Mouse (Mus musculus) kidney, adult 2 months (tissue): ENCODE data around the gene Lman2. TPM values are rescaled to one million over a fixed set of nuclear protein-coding genes. Genes with fewer than 3 reads are reported as not detected.

Experiments
- DNase-seq: peaks from one replicate; pipeline ENCODE4 v3.0.0; 2021
- H3K27ac ChIP-seq: fragments of 200-500 bp; 2 replicates; pipeline ENCODE4 v1.5.1; 2012; ENCODE audit warnings: low read depth, low read length, control low read depth, inconsistent platforms; ENCODE audit not compliant: insufficient read depth
- H3K27me3 ChIP-seq: fragments of 200-500 bp; replicated peaks from 2 replicates; pipeline ENCODE4 v1.6.1; 2012; ENCODE audit warnings: mild to moderate bottlenecking, moderate library complexity, low read length, inconsistent platforms; ENCODE audit not compliant: control insufficient read depth, insufficient read depth
- H3K36me3 ChIP-seq: fragments of 200-500 bp; 2 replicates; pipeline ENCODE4 v1.6.1; 2012; ENCODE audit warnings: mild to moderate bottlenecking, moderate library complexity, low read length, inconsistent platforms; ENCODE audit not compliant: control insufficient read depth, insufficient read depth
- H3K4me1 ChIP-seq: fragments of 200-500 bp; 2 replicates; pipeline ENCODE4 v1.6.1; 2011; ENCODE audit warnings: low read length; ENCODE audit not compliant: control insufficient read depth, insufficient read depth
- H3K4me3 ChIP-seq: fragments of 200-500 bp; 2 replicates; pipeline ENCODE4 v1.5.1; 2011; ENCODE audit warnings: mild to moderate bottlenecking, low read depth, low read length, control low read depth; ENCODE audit not compliant: insufficient read depth
- CTCF ChIP-seq: fragments of 200-500 bp; conservative IDR thresholded peaks from 2 replicates; pipeline ENCODE4 v1.5.1; 2011; ENCODE audit warnings: low read depth, mild to moderate bottlenecking, control low read depth, low read length, moderate library complexity, mixed read lengths; ENCODE audit not compliant: insufficient read depth, insufficient read length
- POLR2A ChIP-seq: fragments of 200-500 bp; IDR thresholded peaks from one replicate; pipeline ENCODE4 v1.6.1; 2011; ENCODE audit warnings: low read depth, low read length, control low read depth
- WGBS: fragments of 180-500 bp; shearing (Covaris S2); methylation state at CpG from one replicate; pipeline ENCODE4 v1.1.7; 2018; 5-methylcytosine and 5-hydroxymethylcytosine counted together
- polyA plus RNA-seq: library from polyadenylated mRNA; depleted of rRNA; stranded (reverse); fragments of >200 nt; gene quantifications from 2 replicates; pipeline ENCODE4 v1.2.3, GENCODE M21; 2012

The Lman2 gene
- polyA plus RNA-seq, 1 experiment = 114 TPM

DNA sequence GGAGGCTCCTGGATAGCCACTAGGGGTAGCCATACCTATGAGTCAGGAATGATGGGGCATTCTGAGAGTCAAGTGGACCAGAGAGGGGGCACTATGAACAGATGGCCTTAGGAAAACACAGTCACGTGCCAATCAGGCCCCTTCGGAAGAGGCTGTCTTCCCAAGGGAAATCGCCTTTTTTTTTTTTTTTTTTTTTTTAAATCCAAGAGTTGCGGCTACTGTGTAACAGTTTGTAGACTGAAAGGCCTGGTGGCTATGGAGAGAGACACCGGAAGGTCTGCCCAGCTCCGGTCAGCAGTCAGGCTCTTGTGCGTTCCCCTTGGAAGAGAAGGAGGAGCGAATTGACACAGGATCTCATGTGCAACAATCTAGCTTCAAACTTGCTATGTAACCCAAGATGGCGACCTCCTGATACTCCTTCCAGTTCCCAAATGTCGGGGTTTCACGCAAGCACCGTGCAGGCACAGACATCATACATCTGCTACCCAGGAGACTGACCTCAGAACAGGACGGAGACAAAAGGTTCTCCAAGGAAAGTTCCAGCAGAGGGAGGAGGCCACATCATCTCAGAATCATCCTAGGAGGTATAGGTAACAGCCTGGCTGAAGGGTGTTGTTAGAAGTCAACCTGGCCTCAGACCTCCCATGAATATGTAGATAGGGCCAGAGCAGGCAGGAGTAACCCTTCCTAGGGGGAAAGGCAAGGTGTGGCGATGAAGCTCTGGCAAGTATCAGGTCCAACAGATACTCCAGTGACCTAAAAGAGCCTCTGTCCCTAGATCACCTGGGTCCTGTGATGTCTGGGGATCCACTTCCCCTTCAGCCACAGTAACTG, 31.8 kb downstream of the Lman2 start:
- Histone ChIP-seq H3K27ac (no peak overlapping the region), H3K4me3 (no peak overlapping the region), H3K36me3 (no peaks in the 10 kb centered on the region), H3K27me3 (no peaks in the 10 kb centered on the region), H3K4me1 (peaks cover 8% of the 10 kb centered on the region; the same call in 1 of the 2 replicates)
- TF ChIP-seq POLR2A (no peak), CTCF (no peak)
- WGBS = 41% methylated on average over 14 of the region's 14 CpGs
- DNase-seq = no peak

DNA sequence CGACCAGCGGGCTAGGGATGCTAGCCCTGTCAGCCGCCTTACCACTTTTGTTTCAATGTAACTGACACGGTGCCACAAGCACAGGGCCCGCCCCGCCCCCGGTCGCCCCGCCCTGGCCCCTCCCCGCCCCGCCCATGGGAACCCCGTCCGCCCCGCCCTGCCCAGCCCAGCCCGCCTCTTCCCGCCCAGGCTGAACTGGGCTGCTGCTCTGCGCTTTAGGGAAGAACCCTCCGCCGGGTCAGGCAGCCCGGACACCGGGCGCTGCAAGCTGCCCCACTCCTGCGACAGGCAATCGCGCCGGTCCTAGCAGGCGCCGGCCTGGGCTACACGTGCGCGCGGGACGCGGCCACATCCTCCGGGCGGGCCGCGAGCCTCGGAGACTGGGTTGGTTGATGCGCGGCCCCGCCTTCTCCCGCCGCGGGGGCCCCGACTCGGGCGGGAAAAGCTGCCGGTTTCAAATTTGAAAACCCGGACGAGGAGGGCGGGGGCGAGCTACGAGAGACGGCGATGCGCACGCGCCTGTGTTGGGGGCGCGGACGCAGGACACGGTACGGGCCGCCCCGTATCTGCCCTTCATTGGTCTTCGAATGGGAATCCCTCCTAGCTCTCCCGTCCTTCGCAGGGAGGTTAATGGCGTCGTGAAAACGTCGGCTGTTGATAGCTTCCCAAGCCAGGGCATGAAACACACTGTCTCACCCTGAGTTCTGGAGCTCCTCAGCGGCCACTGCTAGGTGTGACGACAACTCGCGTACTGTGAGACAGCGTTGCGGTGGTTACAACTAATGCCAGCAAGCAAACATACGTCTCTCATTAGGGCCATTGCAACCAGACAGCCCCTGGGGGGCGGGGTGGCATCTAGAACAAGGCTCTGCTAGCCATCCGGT, 32.7 kb downstream of the Lman2 start, which contains the start of gene Mxd3:
Gene Mxd3 (minus strand): TSS at position 141 of the 884 bp plus-strand sequence.
- Histone ChIP-seq H3K27me3 (no peaks in the 10 kb centered on the region), H3K36me3 (no peaks in the 10 kb centered on the region), H3K4me3 (peak within 1 kb of the TSS; percentile 57), H3K4me1 (peaks cover 8% of the 10 kb centered on the region; the same call in 1 of the 2 replicates), H3K27ac (no peak within 1 kb of the TSS)
- peak; percentile 88 for DNase-seq
- no peak for TF ChIP-seq CTCF
- TF ChIP-seq POLR2A = no peak
- WGBS = under 1% methylated on average over 81 of the region's 82 CpGs

DNA sequence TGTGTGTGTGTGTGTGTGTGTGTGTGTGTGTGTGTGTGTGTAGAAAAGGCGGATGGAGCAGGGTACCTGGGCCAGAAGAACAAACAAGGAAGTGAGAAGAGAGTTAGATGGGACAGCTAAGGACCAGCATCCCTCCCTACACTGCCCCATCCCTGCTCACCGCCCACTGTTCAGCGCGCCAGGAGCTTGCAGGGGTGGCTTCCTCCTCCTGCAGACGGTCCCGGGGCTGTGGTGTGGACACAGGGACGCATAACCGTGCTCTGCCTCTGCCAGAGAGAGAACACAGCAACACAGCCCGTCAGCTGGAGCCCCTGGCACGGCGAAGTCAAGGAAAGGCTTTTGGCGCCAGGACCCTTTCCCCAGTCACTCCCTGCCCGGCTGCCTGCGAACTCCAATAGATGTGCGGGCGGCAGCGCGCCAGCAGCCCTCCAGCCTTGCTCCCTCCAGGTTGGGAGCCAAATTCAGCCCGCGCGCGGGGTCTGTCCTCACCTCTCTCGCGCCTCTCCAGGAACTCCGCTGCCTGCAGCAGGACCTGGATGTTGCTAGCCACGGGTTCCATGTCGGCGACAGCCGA, 33.4 kb downstream of the Lman2 start:
- Histone ChIP-seq H3K27ac (no peak overlapping the region), H3K4me3 (peak overlapping the region; percentile 46; the same call in 1 of the 2 replicates), H3K27me3 (no peaks in the 10 kb centered on the region), H3K4me1 (peaks cover 8% of the 10 kb centered on the region; the same call in 1 of the 2 replicates), H3K36me3 (no peaks in the 10 kb centered on the region; the same call in 1 of the 2 replicates)
- 1% methylated on average over 29 of the region's 29 CpGs for WGBS
- TF ChIP-seq CTCF = no peak
- TF ChIP-seq POLR2A = no peak
- no peak for DNase-seq

DNA sequence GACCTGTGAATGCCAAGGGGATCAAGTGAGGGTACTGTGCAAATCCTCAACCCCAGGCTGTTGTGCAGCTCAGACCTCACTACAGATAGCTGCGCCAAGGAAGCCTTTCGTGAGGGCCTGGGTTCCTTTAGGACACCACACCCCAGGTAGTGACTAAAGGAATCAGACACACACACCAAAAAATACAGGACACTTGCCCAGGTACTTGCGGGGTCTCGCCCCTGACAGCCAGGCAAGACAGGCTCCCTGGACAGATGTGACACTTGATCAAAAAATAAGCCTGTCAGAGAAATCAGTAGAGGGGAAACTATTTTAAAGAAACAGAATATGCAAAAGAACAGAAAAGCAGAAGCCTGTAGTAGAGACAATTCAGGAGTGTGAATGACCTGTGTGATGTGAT, 33.9 kb downstream of the Lman2 start:
- Histone ChIP-seq H3K4me1 (peaks cover 8% of the 10 kb centered on the region; the same call in 1 of the 2 replicates), H3K27me3 (no peaks in the 10 kb centered on the region), H3K4me3 (no peak overlapping the region), H3K27ac (no peak overlapping the region), H3K36me3 (no peaks in the 10 kb centered on the region; the same call in 1 of the 2 replicates)
- WGBS = 83% methylated on average over 4 of the region's 4 CpGs
- DNase-seq = no peak
- no peak for TF ChIP-seq CTCF
- no peak for TF ChIP-seq POLR2A

DNA sequence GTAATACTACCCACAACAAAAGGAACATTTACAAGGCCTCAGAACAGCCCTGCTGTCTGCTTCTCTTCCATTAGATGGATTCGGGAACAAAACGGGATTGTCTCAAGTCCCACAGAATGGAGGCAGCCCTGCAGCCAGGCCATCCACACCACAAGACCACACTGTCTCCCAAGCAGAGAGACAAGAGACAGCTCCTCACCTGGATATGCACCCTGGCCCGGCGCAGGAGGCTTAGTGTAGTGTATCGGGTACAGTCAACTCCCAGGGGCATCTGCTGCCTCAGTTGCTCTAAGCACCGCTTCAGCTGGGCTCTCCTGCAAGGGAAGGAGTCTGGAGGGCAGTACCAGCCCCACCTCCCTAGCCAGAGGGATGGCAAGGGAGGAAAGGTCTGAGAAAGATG, 34.4 kb downstream of the Lman2 start:
- Histone ChIP-seq H3K4me1 (peaks cover 11% of the 10 kb centered on the region; the same call in 1 of the 2 replicates), H3K27ac (no peak overlapping the region), H3K27me3 (no peaks in the 10 kb centered on the region), H3K36me3 (no peaks in the 10 kb centered on the region; the same call in 1 of the 2 replicates), H3K4me3 (no peak overlapping the region)
- WGBS = 86% methylated on average over 6 of the region's 6 CpGs
- no peak for DNase-seq
- TF ChIP-seq CTCF (no peak), POLR2A (no peak)

DNA sequence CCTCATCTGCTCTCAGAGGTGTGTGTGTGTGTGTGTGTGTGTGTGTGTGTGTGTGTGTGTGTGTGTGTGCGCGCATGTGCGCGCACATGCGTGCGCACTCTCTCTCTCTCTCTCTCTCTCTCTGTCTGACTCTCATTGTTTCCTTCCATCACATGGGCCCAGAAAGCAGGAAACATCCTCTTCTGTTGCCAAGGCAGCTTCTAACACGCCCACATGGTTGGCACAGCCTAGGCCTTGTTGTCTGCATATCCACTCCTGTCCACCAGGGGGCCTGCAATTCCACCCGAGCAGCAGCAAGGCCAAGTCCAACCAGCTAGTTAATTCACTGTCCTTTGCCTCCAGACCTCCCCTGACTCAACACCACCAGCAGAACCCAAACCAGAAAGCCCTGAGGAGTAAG, 35.0 kb downstream of the Lman2 start:
- no peaks in the 10 kb centered on the region for H3K27me3 ChIP-seq
- no peak overlapping the region for H3K27ac ChIP-seq
- H3K4me1 ChIP-seq = peaks cover 16% of the 10 kb centered on the region; the same call in 1 of the 2 replicates
- TF ChIP-seq CTCF (peak; percentile 95), POLR2A (no peak)
- WGBS = 34% methylated on average over 8 of the region's 8 CpGs
- H3K36me3 ChIP-seq = no peaks in the 10 kb centered on the region; the same call in 1 of the 2 replicates
- H3K4me3 ChIP-seq = no peak overlapping the region
- DNase-seq = peak; percentile 93
